Mouse (Mus musculus): ENCODE measurements around the gene Ptprs. TPM values are rescaled to one million over a fixed set of nuclear protein-coding genes. Genes with fewer than 3 reads are reported as not detected.

Gene Ptprs
- polyA plus RNA-seq, 1 experiment = 688 TPM

DNA sequence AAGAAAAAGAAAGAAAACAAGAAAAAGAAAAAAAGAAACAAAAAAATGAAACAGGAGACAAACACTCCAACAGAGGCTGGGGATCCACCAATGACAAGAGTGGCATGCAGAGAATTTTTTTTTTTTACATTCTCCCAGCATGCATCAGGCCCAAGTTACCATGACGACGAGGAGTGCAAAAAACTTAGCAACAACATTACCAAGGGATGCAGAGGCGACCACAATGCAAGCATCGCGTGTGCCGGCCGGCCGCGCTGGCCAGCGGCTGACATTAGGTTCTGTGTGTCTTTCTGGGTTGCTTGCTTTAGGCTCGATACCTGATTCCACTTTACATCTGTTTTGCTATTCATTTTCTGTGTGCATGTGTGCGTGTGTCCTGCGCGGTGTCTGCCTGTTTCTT, 30.9 kb downstream of the Ptprs start:
- TF ChIP-seq POLR2A (IDR thresholded peaks at IDR 0.05; ENCODE audit: extremely low read depth, insufficient read depth, low read length) = peak; percentile 34; the same call in 1 of the 2 replicates
- TF ChIP-seq CTCF (IDR thresholded peaks at IDR 0.05; ENCODE audit: extremely low read depth, insufficient read depth, low read length) = no peak
- Histone ChIP-seq H3K4me1 (ENCODE audit: control insufficient read depth, insufficient read depth, low read length) (peaks cover 9% of the 10 kb centered on the region), H3K27ac (ENCODE audit: insufficient read depth, low read length) (no peak overlapping the region), H3K4me3 (ENCODE audit: insufficient read depth, low read length) (no peak overlapping the region)

DNA sequence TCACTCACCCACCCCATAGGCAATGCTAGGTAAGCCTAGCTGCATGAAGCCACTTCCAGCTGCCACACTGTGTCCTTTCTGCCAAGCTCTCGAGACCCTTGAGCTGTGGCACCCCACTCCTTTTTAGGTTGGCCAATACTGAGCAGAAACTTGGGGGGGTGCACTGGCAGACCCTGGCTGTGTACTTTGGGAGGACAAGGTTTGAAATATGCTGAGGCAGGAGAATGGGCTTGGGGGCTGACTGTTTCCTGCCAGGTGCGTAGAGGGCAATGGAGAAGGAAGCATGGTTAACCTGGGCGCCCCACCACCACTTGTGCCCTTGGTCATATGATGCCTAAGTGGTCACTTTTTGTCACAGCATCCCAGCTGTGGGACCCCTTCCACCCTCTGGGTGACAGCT, 31.5 kb downstream of the Ptprs start:
- H3K4me1 ChIP-seq (ENCODE audit: control insufficient read depth, insufficient read depth, low read length) = peaks cover 13% of the 10 kb centered on the region
- no peak overlapping the region for H3K4me3 ChIP-seq (ENCODE audit: insufficient read depth, low read length)
- TF ChIP-seq POLR2A (IDR thresholded peaks at IDR 0.05; ENCODE audit: extremely low read depth, insufficient read depth, low read length) (no peak), CTCF (IDR thresholded peaks at IDR 0.05; ENCODE audit: extremely low read depth, insufficient read depth, low read length) (no peak)
- no peak overlapping the region for H3K27ac ChIP-seq (ENCODE audit: insufficient read depth, low read length)

GRCm38 (mm10) chr17:56443341-56443795, 32.9 kb downstream of the Ptprs start:
- H3K4me1 ChIP-seq (ENCODE audit: control insufficient read depth, insufficient read depth, low read length) = peaks cover 13% of the 10 kb centered on the region
- H3K4me3 ChIP-seq (ENCODE audit: insufficient read depth, low read length) = no peak overlapping the region
- TF ChIP-seq POLR2A (IDR thresholded peaks at IDR 0.05; ENCODE audit: extremely low read depth, insufficient read depth, low read length) = no peak
- no peak overlapping the region for H3K27ac ChIP-seq (ENCODE audit: insufficient read depth, low read length)

DNA sequence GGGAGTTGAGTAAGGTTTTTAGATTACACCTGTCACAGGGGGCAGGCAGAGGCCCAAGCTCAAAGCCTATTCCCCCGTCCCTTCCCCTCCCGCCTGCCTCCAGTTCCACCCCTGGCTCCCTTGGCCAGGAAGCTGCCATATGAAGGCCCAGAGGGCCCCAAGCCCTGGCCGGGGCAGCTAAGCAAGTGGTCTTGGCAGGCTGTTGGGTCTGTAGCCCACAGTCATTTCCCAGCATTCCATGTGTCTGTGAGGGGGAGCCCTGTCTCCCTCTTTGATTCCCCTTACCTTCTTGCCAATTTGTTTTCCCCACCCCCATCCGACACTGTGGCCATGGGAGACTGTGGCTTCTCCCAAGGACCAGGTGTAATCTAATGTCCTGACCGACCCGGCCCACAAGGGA, 34.0 kb downstream of the Ptprs start:
- TF ChIP-seq CTCF (IDR thresholded peaks at IDR 0.05; ENCODE audit: extremely low read depth, insufficient read depth, low read length) (no peak), POLR2A (IDR thresholded peaks at IDR 0.05; ENCODE audit: extremely low read depth, insufficient read depth, low read length) (no peak)
- Histone ChIP-seq H3K4me3 (ENCODE audit: insufficient read depth, low read length) (no peak overlapping the region), H3K4me1 (ENCODE audit: control insufficient read depth, insufficient read depth, low read length) (peaks cover 13% of the 10 kb centered on the region), H3K27ac (ENCODE audit: insufficient read depth, low read length) (no peak overlapping the region)

GRCm38 (mm10) chr17:56439731-56440460, 36.4 kb downstream of the Ptprs start:
- TF ChIP-seq POLR2A (IDR thresholded peaks at IDR 0.05; ENCODE audit: extremely low read depth, insufficient read depth, low read length) (no peak), CTCF (IDR thresholded peaks at IDR 0.05; ENCODE audit: extremely low read depth, insufficient read depth, low read length) (no peak)
- H3K27ac ChIP-seq (ENCODE audit: insufficient read depth, low read length) = peak overlapping the region; percentile 60; the same call in 1 of the 2 replicates
- peaks cover 13% of the 10 kb centered on the region for H3K4me1 ChIP-seq (ENCODE audit: control insufficient read depth, insufficient read depth, low read length)
- H3K4me3 ChIP-seq (ENCODE audit: insufficient read depth, low read length) = no peak overlapping the region

- H3K27ac ChIP-seq (ENCODE audit: insufficient read depth, low read length) = no peak overlapping the region
- H3K4me1 ChIP-seq (ENCODE audit: control insufficient read depth, insufficient read depth, low read length) = peaks cover 4% of the 10 kb centered on the region; the same call in 1 of the 2 replicates
- H3K4me3 ChIP-seq (ENCODE audit: insufficient read depth, low read length) = no peak overlapping the region
- TF ChIP-seq POLR2A (IDR thresholded peaks at IDR 0.05; ENCODE audit: extremely low read depth, insufficient read depth, low read length) = no peak
- no peak for TF ChIP-seq CTCF (IDR thresholded peaks at IDR 0.05; ENCODE audit: extremely low read depth, insufficient read depth, low read length)
Observed at GRCm38 (mm10) chr17:56431582-56431981, 44.7 kb downstream of the Ptprs start.

DNA sequence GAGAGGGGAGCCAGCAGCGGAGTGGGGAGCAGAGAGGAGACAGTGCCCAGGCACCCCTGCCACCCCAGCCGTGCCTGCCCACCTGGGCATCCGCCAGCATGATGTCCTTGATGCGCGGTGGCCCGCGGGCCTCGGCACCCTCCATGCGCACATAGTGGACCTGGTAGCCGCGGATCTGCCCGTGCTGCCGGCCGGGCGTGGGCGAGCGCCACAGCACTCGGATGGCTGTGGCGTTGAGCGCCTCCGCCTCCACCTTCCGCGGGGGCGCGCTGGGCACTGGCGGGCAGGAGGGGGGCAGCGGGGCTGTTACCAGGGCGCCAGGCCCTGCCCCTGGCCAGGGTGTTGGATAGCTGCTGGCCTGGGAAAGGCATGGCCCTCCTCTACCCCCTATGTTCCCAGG, 48.4 kb downstream of the Ptprs start:
- no peak for TF ChIP-seq POLR2A (IDR thresholded peaks at IDR 0.05; ENCODE audit: extremely low read depth, insufficient read depth, low read length)
- peak overlapping the region; percentile 75 for H3K27ac ChIP-seq (ENCODE audit: insufficient read depth, low read length)
- H3K4me1 ChIP-seq (ENCODE audit: control insufficient read depth, insufficient read depth, low read length) = peaks cover 6% of the 10 kb centered on the region
- H3K4me3 ChIP-seq (ENCODE audit: insufficient read depth, low read length) = no peak overlapping the region

GRCm38 (mm10) chr17:56425941-56426340, 50.3 kb downstream of the Ptprs start:
- H3K4me1 ChIP-seq (ENCODE audit: control insufficient read depth, insufficient read depth, low read length) = peaks cover 6% of the 10 kb centered on the region
- no peak overlapping the region for H3K4me3 ChIP-seq (ENCODE audit: insufficient read depth, low read length)
- H3K27ac ChIP-seq (ENCODE audit: insufficient read depth, low read length) = peak overlapping the region; percentile 33; the same call in 1 of the 2 replicates
- no peak for TF ChIP-seq POLR2A (IDR thresholded peaks at IDR 0.05; ENCODE audit: extremely low read depth, insufficient read depth, low read length)
- TF ChIP-seq CTCF (IDR thresholded peaks at IDR 0.05; ENCODE audit: extremely low read depth, insufficient read depth, low read length) = no peak

DNA sequence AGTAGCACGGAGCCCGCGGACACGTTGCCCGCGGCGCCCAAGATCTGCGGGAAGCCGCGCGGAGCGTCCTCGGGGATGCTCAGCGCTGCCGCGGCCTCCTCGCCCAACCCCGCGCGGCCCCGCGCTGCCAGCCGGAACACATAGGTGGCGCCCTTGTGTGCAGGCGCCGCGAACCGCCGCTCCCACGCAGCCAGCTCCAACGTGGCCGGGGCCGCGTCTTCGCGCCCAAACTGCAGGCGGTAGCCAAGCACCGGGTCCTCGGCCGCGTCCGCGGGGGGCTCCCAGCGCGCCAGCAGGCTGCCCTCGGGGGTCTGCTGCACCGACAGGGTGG, 50.7 kb downstream of the Ptprs start:
- Histone ChIP-seq H3K4me1 (ENCODE audit: control insufficient read depth, insufficient read depth, low read length) (peaks cover 6% of the 10 kb centered on the region), H3K27ac (ENCODE audit: insufficient read depth, low read length) (peak overlapping the region; percentile 33; the same call in 1 of the 2 replicates), H3K4me3 (ENCODE audit: insufficient read depth, low read length) (no peak overlapping the region)
- TF ChIP-seq POLR2A (IDR thresholded peaks at IDR 0.05; ENCODE audit: extremely low read depth, insufficient read depth, low read length) (no peak), CTCF (IDR thresholded peaks at IDR 0.05; ENCODE audit: extremely low read depth, insufficient read depth, low read length) (peak; percentile 34)

All from cortical plate, adult 2 months (tissue).